Mouse (Mus musculus): ENCODE measurements around the gene Iqschfp. TPM values are rescaled to one million over a fixed set of nuclear protein-coding genes. Genes with fewer than 3 reads are reported as not detected.

Gene Iqschfp
- polyA plus RNA-seq, 1 experiment = 1.1 TPM

- no peak for TF ChIP-seq CTCF (IDR thresholded peaks at IDR 0.05; ENCODE audit: control insufficient read depth, insufficient read depth, insufficient replicate concordance, low read depth, low read length)
- no peak for TF ChIP-seq POLR2A (IDR thresholded peaks at IDR 0.05; ENCODE audit: control insufficient read depth, low read depth, low read length)
- no peak overlapping the region for H3K27ac ChIP-seq (ENCODE audit: control insufficient read depth, insufficient read depth, low read depth, low read length)
- no peaks in the 10 kb centered on the region for H3K27me3 ChIP-seq (ENCODE audit: control insufficient read depth, insufficient read depth, low read length)
- no peaks in the 10 kb centered on the region for H3K36me3 ChIP-seq (ENCODE audit: control insufficient read depth, insufficient read depth, low read length)
- H3K4me3 ChIP-seq (ENCODE audit: control insufficient read depth, low read depth, low read length) = no peak overlapping the region
- H3K4me1 ChIP-seq (ENCODE audit: control insufficient read depth, insufficient read depth, low read length) = no peaks in the 10 kb centered on the region
Observed at GRCm38 (mm10) chr3:68633577-68633976, 741.5 kb downstream of the Iqschfp start.

- TF ChIP-seq CTCF (IDR thresholded peaks at IDR 0.05; ENCODE audit: control insufficient read depth, insufficient read depth, insufficient replicate concordance, low read depth, low read length) (no peak), POLR2A (IDR thresholded peaks at IDR 0.05; ENCODE audit: control insufficient read depth, low read depth, low read length) (no peak)
- no peaks in the 10 kb centered on the region for H3K4me1 ChIP-seq (ENCODE audit: control insufficient read depth, insufficient read depth, low read length)
- no peak overlapping the region for H3K27ac ChIP-seq (ENCODE audit: control insufficient read depth, insufficient read depth, low read depth, low read length)
Observed at GRCm38 (mm10) chr3:68637960-68638359, 745.9 kb downstream of the Iqschfp start.

DNA sequence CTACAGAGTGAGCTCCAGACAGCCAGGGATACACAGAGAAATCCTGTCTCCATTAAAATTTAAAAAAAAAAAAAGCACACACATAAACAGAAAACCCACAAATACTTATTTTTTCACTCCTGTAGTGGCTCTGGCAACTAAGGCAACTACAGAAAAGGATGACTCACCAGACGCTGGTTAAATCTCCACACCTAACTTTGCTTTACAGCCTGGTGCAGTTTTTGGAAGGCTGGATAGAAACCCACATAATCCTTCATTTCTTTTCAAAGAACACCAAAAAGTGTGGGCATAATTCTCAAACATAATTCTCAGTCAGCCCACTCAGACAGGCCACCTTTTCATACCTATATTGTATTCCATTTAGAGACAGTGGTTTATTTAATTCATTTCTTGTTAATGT lies 746.7 kb downstream of the Iqschfp start:
- no peaks in the 10 kb centered on the region for H3K4me1 ChIP-seq (ENCODE audit: control insufficient read depth, insufficient read depth, low read length)
- H3K36me3 ChIP-seq (ENCODE audit: control insufficient read depth, insufficient read depth, low read length) = no peaks in the 10 kb centered on the region
- TF ChIP-seq POLR2A (IDR thresholded peaks at IDR 0.05; ENCODE audit: control insufficient read depth, low read depth, low read length) (no peak), CTCF (IDR thresholded peaks at IDR 0.05; ENCODE audit: control insufficient read depth, insufficient read depth, insufficient replicate concordance, low read depth, low read length) (no peak)
- H3K27me3 ChIP-seq (ENCODE audit: control insufficient read depth, insufficient read depth, low read length) = no peaks in the 10 kb centered on the region
- H3K4me3 ChIP-seq (ENCODE audit: control insufficient read depth, low read depth, low read length) = no peak overlapping the region
- no peak overlapping the region for H3K27ac ChIP-seq (ENCODE audit: control insufficient read depth, insufficient read depth, low read depth, low read length)

More at GRCm38 (mm10) chr3:68637960-68638359, 745.9 kb downstream of the Iqschfp start:
- Histone ChIP-seq H3K27me3 (ENCODE audit: control insufficient read depth, insufficient read depth, low read length) (no peaks in the 10 kb centered on the region), H3K36me3 (ENCODE audit: control insufficient read depth, insufficient read depth, low read length) (no peaks in the 10 kb centered on the region), H3K4me3 (ENCODE audit: control insufficient read depth, low read depth, low read length) (no peak overlapping the region)

DNA sequence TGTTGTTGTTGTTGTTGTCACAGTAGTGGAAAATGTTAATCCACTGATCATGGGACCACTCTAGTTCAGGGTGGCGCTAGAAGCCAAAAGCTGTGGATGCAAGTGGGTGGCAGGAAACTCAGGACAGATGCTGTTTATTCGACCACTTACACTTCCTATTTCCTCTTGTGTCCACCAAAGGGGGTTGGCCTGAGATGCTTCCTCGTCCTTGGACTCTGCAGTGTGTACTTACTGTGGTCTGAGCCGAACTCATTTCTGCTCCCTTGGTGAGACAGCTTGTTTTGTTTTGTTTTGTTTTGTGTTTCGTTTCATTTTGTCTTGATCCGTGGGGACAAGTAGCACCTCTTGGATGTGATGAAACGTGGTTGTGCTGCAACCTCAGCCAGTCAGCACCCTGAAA lies 750.9 kb downstream of the Iqschfp start:
- Histone ChIP-seq H3K4me3 (ENCODE audit: control insufficient read depth, low read depth, low read length) (no peak overlapping the region), H3K27me3 (ENCODE audit: control insufficient read depth, insufficient read depth, low read length) (no peaks in the 10 kb centered on the region), H3K4me1 (ENCODE audit: control insufficient read depth, insufficient read depth, low read length) (no peaks in the 10 kb centered on the region), H3K27ac (ENCODE audit: control insufficient read depth, insufficient read depth, low read depth, low read length) (no peak overlapping the region), H3K36me3 (ENCODE audit: control insufficient read depth, insufficient read depth, low read length) (no peaks in the 10 kb centered on the region)
- TF ChIP-seq CTCF (IDR thresholded peaks at IDR 0.05; ENCODE audit: control insufficient read depth, insufficient read depth, insufficient replicate concordance, low read depth, low read length) (no peak), POLR2A (IDR thresholded peaks at IDR 0.05; ENCODE audit: control insufficient read depth, low read depth, low read length) (no peak)

GRCm38 (mm10) chr3:68646387-68647130 lies 754.5 kb downstream of the Iqschfp start:
- Histone ChIP-seq H3K4me3 (ENCODE audit: control insufficient read depth, low read depth, low read length) (no peak overlapping the region), H3K36me3 (ENCODE audit: control insufficient read depth, insufficient read depth, low read length) (no peaks in the 10 kb centered on the region), H3K27ac (ENCODE audit: control insufficient read depth, insufficient read depth, low read depth, low read length) (no peak overlapping the region), H3K4me1 (ENCODE audit: control insufficient read depth, insufficient read depth, low read length) (no peaks in the 10 kb centered on the region), H3K27me3 (ENCODE audit: control insufficient read depth, insufficient read depth, low read length) (no peaks in the 10 kb centered on the region)
- TF ChIP-seq CTCF (IDR thresholded peaks at IDR 0.05; ENCODE audit: control insufficient read depth, insufficient read depth, insufficient replicate concordance, low read depth, low read length) = no peak
- no peak for TF ChIP-seq POLR2A (IDR thresholded peaks at IDR 0.05; ENCODE audit: control insufficient read depth, low read depth, low read length)

DNA sequence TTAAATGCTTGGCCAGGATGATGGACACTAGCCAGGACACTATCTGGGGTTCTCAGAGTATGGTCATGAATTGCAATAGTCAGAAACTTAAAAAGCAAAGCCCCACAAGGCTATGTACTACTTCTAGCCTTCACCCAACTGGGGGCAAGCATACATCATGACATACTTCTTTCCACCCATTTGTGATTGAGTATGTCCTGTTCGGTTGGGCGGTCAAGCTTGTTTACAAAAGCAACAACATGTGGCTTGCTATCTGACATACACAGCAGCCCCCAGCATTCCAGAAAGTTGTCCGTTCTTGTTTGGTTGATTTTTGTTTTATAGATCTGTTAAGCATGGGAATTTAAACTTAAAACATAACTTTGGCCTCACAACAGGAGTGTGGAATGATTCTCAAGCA lies 755.2 kb downstream of the Iqschfp start:
- Histone ChIP-seq H3K27ac (ENCODE audit: control insufficient read depth, insufficient read depth, low read depth, low read length) (no peak overlapping the region), H3K27me3 (ENCODE audit: control insufficient read depth, insufficient read depth, low read length) (no peaks in the 10 kb centered on the region), H3K4me1 (ENCODE audit: control insufficient read depth, insufficient read depth, low read length) (no peaks in the 10 kb centered on the region), H3K36me3 (ENCODE audit: control insufficient read depth, insufficient read depth, low read length) (no peaks in the 10 kb centered on the region), H3K4me3 (ENCODE audit: control insufficient read depth, low read depth, low read length) (no peak overlapping the region)
- TF ChIP-seq CTCF (IDR thresholded peaks at IDR 0.05; ENCODE audit: control insufficient read depth, insufficient read depth, insufficient replicate concordance, low read depth, low read length) = no peak
- TF ChIP-seq POLR2A (IDR thresholded peaks at IDR 0.05; ENCODE audit: control insufficient read depth, low read depth, low read length) = no peak

- Histone ChIP-seq H3K27me3 (ENCODE audit: control insufficient read depth, insufficient read depth, low read length) (no peaks in the 10 kb centered on the region), H3K4me3 (ENCODE audit: control insufficient read depth, low read depth, low read length) (no peak overlapping the region), H3K27ac (ENCODE audit: control insufficient read depth, insufficient read depth, low read depth, low read length) (no peak overlapping the region), H3K36me3 (ENCODE audit: control insufficient read depth, insufficient read depth, low read length) (no peaks in the 10 kb centered on the region), H3K4me1 (ENCODE audit: control insufficient read depth, insufficient read depth, low read length) (no peaks in the 10 kb centered on the region)
- no peak for TF ChIP-seq CTCF (IDR thresholded peaks at IDR 0.05; ENCODE audit: control insufficient read depth, insufficient read depth, insufficient replicate concordance, low read depth, low read length)
- no peak for TF ChIP-seq POLR2A (IDR thresholded peaks at IDR 0.05; ENCODE audit: control insufficient read depth, low read depth, low read length)
Observed at GRCm38 (mm10) chr3:68650251-68650650, 758.2 kb downstream of the Iqschfp start.
